Mouse (Mus musculus): ENCODE measurements around the gene Ctrc. TPM values are rescaled to one million over a fixed set of nuclear protein-coding genes. Genes with fewer than 3 reads are reported as not detected.
A peak's percentile ranks its signal among the peaks of the same experiment; 100 is the strongest.

Ctrc gene
- polyA plus RNA-seq, 1 experiment: not detected

DNA sequence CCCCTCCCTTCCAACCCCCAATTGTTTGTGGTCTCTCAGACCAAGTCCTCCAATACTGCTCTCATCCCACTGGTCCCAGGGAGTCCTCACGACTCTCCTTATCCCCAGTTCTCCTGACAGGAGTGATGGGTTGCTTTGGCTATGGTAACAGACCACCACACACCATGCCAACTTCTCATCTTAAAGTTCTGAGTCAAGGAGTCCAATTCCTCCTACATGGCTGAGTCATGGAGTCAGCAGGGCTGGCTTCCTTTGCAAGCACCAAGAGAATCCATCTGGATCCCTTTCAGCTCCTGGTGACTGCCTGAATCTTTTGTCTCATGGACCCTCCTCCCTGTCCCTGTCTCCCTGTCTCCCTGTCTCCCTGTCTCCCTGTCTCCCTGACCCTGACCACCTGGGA, 12.2 kb downstream of the Ctrc start:
- Histone ChIP-seq H3K4me1 (ENCODE audit: control insufficient read depth, insufficient read depth, low read length) (peaks cover 21% of the 10 kb centered on the region), H3K4me3 (ENCODE audit: insufficient read depth, low read depth, low read length) (no peak overlapping the region), H3K27ac (ENCODE audit: insufficient read depth, low read depth, low read length) (peak overlapping the region; percentile 46; the same call in 1 of the 2 replicates)
- 11% methylated on average over 1 of the region's 1 CpGs for WGBS
- TF ChIP-seq POLR2A (IDR thresholded peaks at IDR 0.05; ENCODE audit: insufficient read depth, low read depth, low read length) (no peak), CTCF (IDR thresholded peaks at IDR 0.05; ENCODE audit: insufficient read depth, low read depth, low read length) (no peak)

DNA sequence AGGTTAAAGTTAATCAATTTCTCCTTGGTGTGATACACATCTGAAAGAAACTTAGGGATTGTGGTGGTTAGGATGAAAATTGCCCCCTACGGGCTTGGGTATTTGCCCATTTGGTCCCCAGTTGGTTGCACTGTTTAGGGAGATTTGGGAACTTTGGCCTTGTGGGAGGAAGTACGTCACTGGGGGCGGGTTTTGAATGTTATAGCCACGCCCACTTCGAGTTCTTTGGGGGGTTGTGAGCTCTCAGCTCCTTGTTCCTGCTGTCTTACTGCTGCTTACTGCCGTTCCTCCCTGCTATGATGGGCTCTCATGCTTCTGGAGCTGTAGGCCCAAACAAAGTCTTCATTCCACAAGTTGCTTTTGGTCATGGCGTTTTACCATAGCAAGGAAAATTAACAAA, 14.8 kb downstream of the Ctrc start:
- TF ChIP-seq CTCF (IDR thresholded peaks at IDR 0.05; ENCODE audit: insufficient read depth, low read depth, low read length) (no peak), POLR2A (IDR thresholded peaks at IDR 0.05; ENCODE audit: insufficient read depth, low read depth, low read length) (no peak)
- H3K4me1 ChIP-seq (ENCODE audit: control insufficient read depth, insufficient read depth, low read length): peaks cover 25% of the 10 kb centered on the region
- H3K27ac ChIP-seq (ENCODE audit: insufficient read depth, low read depth, low read length): 0 out of 2 replicates have a peak overlapping the region, but pooled peaks have one; percentile 74
- WGBS: 79% methylated on average over 7 of the region's 7 CpGs
- no peak overlapping the region for H3K4me3 ChIP-seq (ENCODE audit: insufficient read depth, low read depth, low read length)

DNA sequence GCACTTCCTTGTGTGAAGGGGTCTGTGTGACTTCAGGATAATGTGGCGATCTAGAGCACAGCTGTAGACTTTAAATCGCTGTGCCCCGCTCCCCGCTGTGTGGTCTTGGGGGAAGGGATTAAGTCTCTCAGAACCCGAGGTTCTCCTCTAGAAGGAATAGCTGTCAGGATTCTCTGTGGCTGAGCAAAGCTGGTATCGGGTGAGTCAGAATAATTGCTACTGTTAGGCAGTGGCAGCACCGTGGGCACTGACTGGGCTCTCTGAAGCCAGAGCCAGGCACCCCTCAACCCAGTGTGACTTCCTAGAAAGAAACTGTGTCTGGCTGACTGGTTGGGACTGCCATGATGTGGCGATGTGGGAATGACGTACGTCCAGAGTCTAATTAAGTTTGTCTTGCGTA, 15.8 kb downstream of the Ctrc start:
- Histone ChIP-seq H3K27ac (ENCODE audit: insufficient read depth, low read depth, low read length) (peak overlapping the region; percentile 74), H3K4me3 (ENCODE audit: insufficient read depth, low read depth, low read length) (no peak overlapping the region)
- WGBS: 16% methylated on average over 11 of the region's 11 CpGs

DNA sequence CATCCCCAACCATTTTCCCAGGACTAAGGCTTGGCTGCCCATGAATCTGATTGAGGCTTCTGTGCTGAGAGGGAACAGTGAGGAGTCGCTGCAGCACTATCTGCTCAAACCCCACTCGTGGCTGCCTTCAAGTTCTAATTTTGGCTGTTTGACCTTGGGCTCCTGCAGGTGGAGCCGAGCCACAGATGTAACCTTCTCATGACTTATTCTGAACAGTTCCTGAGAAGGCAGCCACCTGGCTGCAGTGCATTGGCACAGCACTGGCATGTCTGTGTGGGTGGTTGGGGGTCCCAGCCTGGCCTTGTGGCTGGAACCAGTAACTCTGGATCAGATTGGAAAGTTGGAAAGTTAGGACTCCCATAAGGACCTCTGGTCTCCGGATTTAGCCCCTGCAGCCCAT, 18.0 kb downstream of the Ctrc start:
- Histone ChIP-seq H3K4me3 (ENCODE audit: insufficient read depth, low read depth, low read length) (no peak overlapping the region), H3K27ac (ENCODE audit: insufficient read depth, low read depth, low read length) (no peak overlapping the region), H3K4me1 (ENCODE audit: control insufficient read depth, insufficient read depth, low read length) (peaks cover 15% of the 10 kb centered on the region)
- 75% methylated on average over 4 of the region's 4 CpGs for WGBS
- TF ChIP-seq CTCF (IDR thresholded peaks at IDR 0.05; ENCODE audit: insufficient read depth, low read depth, low read length): no peak
- no peak for TF ChIP-seq POLR2A (IDR thresholded peaks at IDR 0.05; ENCODE audit: insufficient read depth, low read depth, low read length)

More for the DNA sequence above, 15.8 kb downstream of the Ctrc start:
- peaks cover 25% of the 10 kb centered on the region for H3K4me1 ChIP-seq (ENCODE audit: control insufficient read depth, insufficient read depth, low read length)
- TF ChIP-seq POLR2A (IDR thresholded peaks at IDR 0.05; ENCODE audit: insufficient read depth, low read depth, low read length) (no peak), CTCF (IDR thresholded peaks at IDR 0.05; ENCODE audit: insufficient read depth, low read depth, low read length) (no peak)

DNA sequence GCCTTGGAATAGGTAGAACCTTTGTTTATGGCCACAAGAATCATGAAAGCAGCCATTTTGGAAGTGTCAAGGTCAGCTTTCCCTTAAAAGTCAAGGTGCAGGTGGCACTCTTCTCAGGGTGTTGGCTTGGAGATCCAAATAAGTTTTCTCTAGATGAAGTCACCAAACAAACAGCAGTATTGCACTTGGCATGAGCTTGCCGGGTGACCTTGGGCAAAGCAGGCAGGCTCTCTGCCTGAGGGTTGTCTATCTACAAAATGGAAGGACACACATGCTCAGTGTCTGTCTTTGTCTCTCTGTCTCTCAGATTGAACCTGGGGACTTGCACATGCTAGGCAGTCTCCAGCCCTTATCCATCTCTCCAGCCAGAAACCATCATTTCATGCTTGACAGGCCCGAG, 18.8 kb downstream of the Ctrc start:
- TF ChIP-seq POLR2A (IDR thresholded peaks at IDR 0.05; ENCODE audit: insufficient read depth, low read depth, low read length): no peak
- no peak overlapping the region for H3K27ac ChIP-seq (ENCODE audit: insufficient read depth, low read depth, low read length)
- 98% methylated on average over 2 of the region's 2 CpGs for WGBS
- peaks cover 15% of the 10 kb centered on the region for H3K4me1 ChIP-seq (ENCODE audit: control insufficient read depth, insufficient read depth, low read length)
- no peak overlapping the region for H3K4me3 ChIP-seq (ENCODE audit: insufficient read depth, low read depth, low read length)

DNA sequence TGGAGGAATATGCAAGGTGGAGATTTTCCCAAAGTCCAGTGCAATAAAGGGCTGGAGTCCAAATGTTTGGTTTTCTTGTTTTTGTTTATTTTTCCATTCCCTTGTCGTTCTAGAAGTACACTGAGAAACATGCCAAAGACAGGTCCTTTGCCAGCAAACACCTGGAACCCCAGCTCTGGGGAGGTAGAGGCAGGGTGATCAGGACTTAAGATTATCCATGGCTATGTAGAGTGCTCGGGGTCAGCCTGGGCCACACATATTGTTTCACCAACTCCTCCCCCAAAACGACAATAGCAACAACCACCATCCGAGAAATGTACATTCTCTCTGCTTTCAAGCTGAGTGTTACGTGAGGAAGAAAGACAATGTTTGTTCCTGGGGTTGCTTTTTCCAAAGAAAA, 20.1 kb downstream of the Ctrc start, which contains the start of gene Cela2a:
Gene Cela2a, minus strand, starts transcription at position 101 of the 400 bp plus-strand sequence.
- H3K27ac ChIP-seq (ENCODE audit: insufficient read depth, low read depth, low read length): no peak within 1 kb of the TSS
- WGBS: 71% methylated on average over 5 of the region's 5 CpGs
- TF ChIP-seq CTCF (IDR thresholded peaks at IDR 0.05; ENCODE audit: insufficient read depth, low read depth, low read length) (no peak), POLR2A (IDR thresholded peaks at IDR 0.05; ENCODE audit: insufficient read depth, low read depth, low read length) (no peak)
- H3K4me1 ChIP-seq (ENCODE audit: control insufficient read depth, insufficient read depth, low read length): peaks cover 9% of the 10 kb centered on the region
- H3K4me3 ChIP-seq (ENCODE audit: insufficient read depth, low read depth, low read length): no peak within 1 kb of the TSS

DNA sequence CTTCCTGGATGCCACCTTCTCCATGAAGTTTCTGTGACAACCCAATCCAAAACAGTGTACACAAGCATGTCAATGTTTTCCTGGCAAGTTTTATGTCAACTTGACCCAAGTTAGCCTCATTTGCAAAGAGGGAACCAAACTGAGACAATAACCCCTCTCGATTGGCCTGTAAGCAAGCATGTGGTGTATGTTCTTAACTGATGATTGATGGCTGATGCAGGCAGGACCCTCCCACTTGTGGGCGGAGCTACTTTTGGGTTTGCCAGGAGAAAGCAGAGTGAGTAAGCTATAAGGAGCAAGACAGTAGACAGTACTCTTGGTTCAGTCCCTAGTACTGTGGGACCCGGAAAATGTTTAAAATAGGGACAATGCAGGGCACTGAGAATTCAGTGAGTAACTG, 23.2 kb downstream of the Ctrc start:
- 57% methylated on average over 3 of the region's 3 CpGs for WGBS
- no peak overlapping the region for H3K27ac ChIP-seq (ENCODE audit: insufficient read depth, low read depth, low read length)
- no peak for TF ChIP-seq CTCF (IDR thresholded peaks at IDR 0.05; ENCODE audit: insufficient read depth, low read depth, low read length)
- no peak for TF ChIP-seq POLR2A (IDR thresholded peaks at IDR 0.05; ENCODE audit: insufficient read depth, low read depth, low read length)
- no peak overlapping the region for H3K4me3 ChIP-seq (ENCODE audit: insufficient read depth, low read depth, low read length)
- H3K4me1 ChIP-seq (ENCODE audit: control insufficient read depth, insufficient read depth, low read length): peaks cover under 1% of the 10 kb centered on the region; the same call in 1 of the 2 replicates

DNA sequence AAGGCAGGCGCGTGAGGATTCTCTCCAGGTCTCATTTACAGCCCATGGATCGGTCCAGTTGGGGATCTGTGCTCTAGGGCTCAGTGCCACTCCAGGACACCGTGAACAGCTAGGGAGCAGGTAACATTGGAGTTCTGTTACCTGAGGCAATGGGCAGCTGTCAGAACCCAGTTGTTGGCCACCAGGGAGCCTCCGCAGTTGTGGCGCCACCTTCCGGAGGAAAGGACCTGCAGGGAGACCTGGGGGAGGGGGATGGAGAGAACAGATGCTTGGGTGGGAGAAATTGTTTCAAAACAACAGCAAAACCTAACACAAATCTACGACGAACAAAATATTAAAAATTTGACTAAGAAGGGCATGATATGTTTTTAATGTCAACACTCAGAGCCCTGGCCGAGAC, 24.1 kb downstream of the Ctrc start:
- 81% methylated on average over 10 of the region's 10 CpGs for WGBS
- TF ChIP-seq POLR2A (IDR thresholded peaks at IDR 0.05; ENCODE audit: insufficient read depth, low read depth, low read length) (no peak), CTCF (IDR thresholded peaks at IDR 0.05; ENCODE audit: insufficient read depth, low read depth, low read length) (no peak)
- no peaks in the 10 kb centered on the region for H3K4me1 ChIP-seq (ENCODE audit: control insufficient read depth, insufficient read depth, low read length)
- no peak overlapping the region for H3K4me3 ChIP-seq (ENCODE audit: insufficient read depth, low read depth, low read length)
- no peak overlapping the region for H3K27ac ChIP-seq (ENCODE audit: insufficient read depth, low read depth, low read length)

DNA sequence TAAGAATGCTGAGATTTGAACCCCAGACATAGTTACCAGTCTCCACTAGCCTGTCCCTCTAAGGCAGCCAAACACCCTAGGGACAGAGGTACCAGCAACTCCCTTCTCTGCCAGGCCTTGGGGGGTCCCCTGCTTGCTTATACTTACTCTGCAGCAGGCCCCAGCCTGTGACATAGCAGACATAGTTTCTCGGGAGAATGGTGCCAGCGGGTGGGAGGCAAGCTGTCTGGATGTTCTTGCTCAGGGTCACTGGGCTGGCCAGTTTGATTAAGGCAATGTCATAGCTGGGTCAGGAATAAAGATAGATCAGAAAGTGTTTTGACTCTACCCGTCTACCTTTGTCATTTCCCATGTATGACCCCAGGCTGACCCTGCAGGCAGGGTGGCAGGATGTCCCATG, 25.0 kb downstream of the Ctrc start:
- Histone ChIP-seq H3K27ac (ENCODE audit: insufficient read depth, low read depth, low read length) (no peak overlapping the region), H3K4me1 (ENCODE audit: control insufficient read depth, insufficient read depth, low read length) (peaks cover 3% of the 10 kb centered on the region; the same call in 1 of the 2 replicates), H3K4me3 (ENCODE audit: insufficient read depth, low read depth, low read length) (no peak overlapping the region)
- 88% methylated on average over 3 of the region's 3 CpGs for WGBS
- no peak for TF ChIP-seq CTCF (IDR thresholded peaks at IDR 0.05; ENCODE audit: insufficient read depth, low read depth, low read length)
- no peak for TF ChIP-seq POLR2A (IDR thresholded peaks at IDR 0.05; ENCODE audit: insufficient read depth, low read depth, low read length)

DNA sequence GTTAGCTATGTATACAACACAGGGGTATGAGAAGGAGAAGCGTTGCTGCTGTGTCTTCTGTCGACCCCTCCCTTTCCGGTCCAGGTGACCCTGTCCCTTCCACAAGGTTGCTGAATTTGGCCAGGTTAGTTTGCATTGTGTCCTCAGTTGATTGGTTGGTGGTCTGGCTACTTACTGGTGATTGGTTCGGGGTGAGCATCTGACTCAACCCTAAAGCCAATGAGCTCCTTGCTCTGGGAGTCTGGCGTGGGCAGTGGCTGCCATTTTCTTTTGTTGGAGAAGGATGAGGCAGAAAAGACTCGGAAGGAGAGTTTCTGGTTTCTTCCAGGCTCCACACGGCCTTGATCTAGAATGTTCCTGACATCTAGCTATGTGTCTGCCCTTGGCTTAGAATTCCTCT, 26.8 kb downstream of the Ctrc start:
- Histone ChIP-seq H3K4me1 (ENCODE audit: control insufficient read depth, insufficient read depth, low read length) (peaks cover 3% of the 10 kb centered on the region; the same call in 1 of the 2 replicates), H3K27ac (ENCODE audit: insufficient read depth, low read depth, low read length) (no peak overlapping the region), H3K4me3 (ENCODE audit: insufficient read depth, low read depth, low read length) (no peak overlapping the region)
- no peak for TF ChIP-seq CTCF (IDR thresholded peaks at IDR 0.05; ENCODE audit: insufficient read depth, low read depth, low read length)
- no peak for TF ChIP-seq POLR2A (IDR thresholded peaks at IDR 0.05; ENCODE audit: insufficient read depth, low read depth, low read length)
- 94% methylated on average over 7 of the region's 7 CpGs for WGBS

All from olfactory bulb, adult 2 months (tissue).